Mouse (Mus musculus) neural tube, embryonic 13.5 days (tissue): ENCODE measurements around the gene Fem1a. TPM values are rescaled to one million over a fixed set of nuclear protein-coding genes. Genes with fewer than 3 reads are reported as not detected.

Experiments
- ATAC-seq: fragments of 200-750 bp; cut with Nextera tagmentation; 2 replicates; pipeline ENCODE4 v1.8.0; 2017; ENCODE audit warnings: low read depth, mild to moderate bottlenecking, moderate TSS enrichment, moderate library complexity
- H3K27ac ChIP-seq: fragments of 300-500 bp; sonication (generic); replicated peaks from 2 replicates; pipeline ENCODE4 v1.5.1; 2015; ENCODE audit warnings: moderate library complexity, mild to moderate bottlenecking, inconsistent platforms
- H3K27me3 ChIP-seq: fragments of 300-500 bp; sonication (generic); 2 replicates; pipeline ENCODE4 v1.6.1; 2015; ENCODE audit warnings: mild to moderate bottlenecking, inconsistent platforms
- H3K36me3 ChIP-seq: fragments of 300-500 bp; sonication (generic); 2 replicates; pipeline ENCODE4 v1.6.1; 2015; ENCODE audit warnings: mild to moderate bottlenecking, inconsistent platforms
- H3K4me1 ChIP-seq: fragments of 300-500 bp; sonication (generic); replicated peaks from 2 replicates; pipeline ENCODE4 v1.6.1; 2015; ENCODE audit warnings: inconsistent platforms
- H3K4me2 ChIP-seq: fragments of 300-500 bp; sonication (generic); 2 replicates; pipeline ENCODE4 v1.6.1; 2015; ENCODE audit warnings: inconsistent platforms, mild to moderate bottlenecking, moderate library complexity
- H3K4me3 ChIP-seq: fragments of 300-500 bp; sonication (generic); 2 replicates; pipeline ENCODE4 v1.5.1; 2015; ENCODE audit warnings: mild to moderate bottlenecking, inconsistent platforms
- H3K9ac ChIP-seq: fragments of 300-500 bp; sonication (generic); 2 replicates; pipeline ENCODE4 v1.6.1; 2015; ENCODE audit warnings: moderate library complexity, mild to moderate bottlenecking, inconsistent platforms
- H3K9me3 ChIP-seq: fragments of 300-500 bp; sonication (generic); 2 replicates; pipeline ENCODE4 v1.6.1; 2016; ENCODE audit warnings: inconsistent platforms
- WGBS: fragments of 180-500 bp; shearing (Covaris S2); methylation state at CpG from one replicate; pipeline ENCODE4 v1.1.7; 2015; 5-methylcytosine and 5-hydroxymethylcytosine counted together
- polyA plus RNA-seq: library from polyadenylated mRNA; unstranded; fragments of >200 nt; fragmentation: Nextera tagmentation; extraction: Ambion mirVana; gene quantifications from 2 replicates; pipeline ENCODE4 v1.2.1, GENCODE M21; 2015

Gene Fem1a
- polyA plus RNA-seq, 1 experiment from 2014 or later, result 19.1 TPM

DNA sequence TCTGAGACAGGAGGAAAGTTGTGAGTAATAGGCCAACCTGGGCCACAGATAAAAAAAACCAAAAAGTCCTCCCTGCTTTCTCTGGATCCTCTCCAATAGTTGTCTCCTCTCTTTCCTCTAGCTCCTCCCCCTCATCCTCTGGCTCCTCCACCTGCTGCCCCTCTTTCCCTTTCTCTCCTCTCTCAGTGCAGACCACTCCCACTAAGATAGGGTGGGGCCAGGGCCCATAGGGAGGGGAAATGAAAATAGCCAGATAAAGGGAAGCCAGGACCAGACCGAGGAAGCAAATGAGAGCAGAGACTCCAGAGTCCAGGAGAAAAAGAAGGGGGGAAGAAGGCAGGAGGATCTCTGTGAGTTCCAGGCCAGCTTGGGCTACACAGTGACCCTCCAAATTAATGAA is 31.7 kb upstream of the Fem1a start:
- no peaks in the 10 kb centered on the region for H3K9me3 ChIP-seq
- no peak overlapping the region for H3K9ac ChIP-seq
- no peaks in the 10 kb centered on the region for H3K4me1 ChIP-seq
- H3K36me3 ChIP-seq, result no peaks in the 10 kb centered on the region
- H3K4me2 ChIP-seq, result no peak overlapping the region
- no peak overlapping the region for H3K4me3 ChIP-seq
- no peaks in the 10 kb centered on the region; the same call in 1 of the 2 replicates for H3K27me3 ChIP-seq
- no peak for ATAC-seq
- no peak overlapping the region for H3K27ac ChIP-seq
- WGBS, result 40% methylated on average over 1 of the region's 1 CpGs

DNA sequence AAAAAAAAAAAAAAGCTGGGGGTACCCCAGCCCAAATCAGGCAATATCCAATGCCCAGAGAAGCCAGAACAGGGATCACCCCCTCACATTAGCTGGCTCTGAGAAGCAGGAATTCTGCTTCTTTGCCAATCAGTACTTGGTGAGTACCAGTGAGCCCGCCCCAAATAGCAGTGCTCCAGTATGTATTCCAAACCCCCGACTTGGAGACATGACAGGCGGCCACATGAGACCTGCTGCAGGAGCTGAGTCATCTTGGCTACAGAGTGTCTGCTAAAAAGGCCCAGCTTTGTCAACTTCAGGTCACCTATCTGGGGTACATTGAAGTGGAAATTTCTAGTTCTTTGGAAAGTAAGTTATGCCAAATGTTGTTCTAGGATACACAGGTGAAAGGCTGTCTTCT is 30.0 kb upstream of the Fem1a start:
- Histone ChIP-seq H3K27me3 (no peaks in the 10 kb centered on the region; the same call in 1 of the 2 replicates), H3K9ac (no peak overlapping the region), H3K4me2 (no peak overlapping the region), H3K4me1 (no peaks in the 10 kb centered on the region), H3K36me3 (no peaks in the 10 kb centered on the region), H3K4me3 (no peak overlapping the region), H3K27ac (no peak overlapping the region), H3K9me3 (no peaks in the 10 kb centered on the region)
- WGBS, result 79% methylated on average over 3 of the region's 3 CpGs
- no peak for ATAC-seq

DNA sequence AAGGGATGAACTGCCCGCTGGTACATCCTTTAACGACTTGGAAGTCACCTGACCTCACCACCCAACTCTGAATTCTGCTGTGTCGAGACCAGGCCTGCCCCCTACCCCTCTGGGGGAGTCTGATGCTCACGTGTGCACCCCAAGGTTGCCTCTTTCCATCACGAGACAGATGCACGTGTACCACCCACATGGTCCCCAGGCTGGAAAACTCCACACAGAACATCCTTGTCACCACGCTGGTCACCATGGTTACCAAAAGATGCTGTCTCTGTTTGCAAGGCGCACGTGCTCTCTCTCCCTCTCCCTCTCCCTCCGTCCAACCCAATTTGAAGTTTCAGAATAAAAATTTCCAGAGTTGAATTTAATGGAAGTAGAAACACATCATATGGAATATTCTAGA is 26.7 kb upstream of the Fem1a start:
- H3K4me3 ChIP-seq, result no peak overlapping the region
- peaks cover under 1% of the 10 kb centered on the region; the same call in 1 of the 2 replicates for H3K27me3 ChIP-seq
- no peak overlapping the region for H3K4me2 ChIP-seq
- peaks cover 13% of the 10 kb centered on the region for H3K4me1 ChIP-seq
- no peaks in the 10 kb centered on the region for H3K36me3 ChIP-seq
- no peak overlapping the region for H3K9ac ChIP-seq
- no peak for ATAC-seq
- WGBS, result 67% methylated on average over 10 of the region's 10 CpGs
- no peak overlapping the region for H3K27ac ChIP-seq
- H3K9me3 ChIP-seq, result no peaks in the 10 kb centered on the region

DNA sequence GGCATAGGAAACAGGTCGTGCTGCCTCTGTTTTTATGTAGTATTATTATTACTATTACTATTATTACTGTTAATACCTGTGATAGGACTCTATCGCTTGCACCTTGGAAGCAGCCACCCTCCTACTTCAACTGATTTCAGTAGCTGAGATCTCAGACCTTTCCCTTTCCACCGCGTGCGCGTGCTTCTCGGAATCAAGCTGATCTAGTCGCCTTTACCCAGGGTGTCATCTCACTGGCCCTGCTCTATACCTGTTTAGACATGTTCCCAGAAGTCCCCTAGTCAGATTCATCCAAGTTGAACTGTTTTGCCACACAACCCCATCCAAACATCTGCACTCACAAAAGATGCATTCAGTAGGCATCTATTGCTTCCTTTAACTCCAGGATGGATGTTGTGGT is 23.2 kb upstream of the Fem1a start:
- WGBS, result 50% methylated on average over 8 of the region's 8 CpGs
- H3K27ac ChIP-seq, result peak overlapping the region; percentile 42
- peaks cover 13% of the 10 kb centered on the region for H3K4me1 ChIP-seq
- 0 out of 2 replicates have a peak overlapping the region, but pooled peaks have one; percentile 17 for H3K9ac ChIP-seq
- peak overlapping the region; percentile 49 for H3K4me2 ChIP-seq
- H3K36me3 ChIP-seq, result no peaks in the 10 kb centered on the region
- no peaks in the 10 kb centered on the region for H3K9me3 ChIP-seq
- H3K4me3 ChIP-seq, result peak overlapping the region; percentile 3; the same call in 1 of the 2 replicates
- peaks cover 12% of the 10 kb centered on the region for H3K27me3 ChIP-seq
- 0 out of 2 replicates have a peak, but pooled peaks have one; percentile 44 for ATAC-seq

DNA sequence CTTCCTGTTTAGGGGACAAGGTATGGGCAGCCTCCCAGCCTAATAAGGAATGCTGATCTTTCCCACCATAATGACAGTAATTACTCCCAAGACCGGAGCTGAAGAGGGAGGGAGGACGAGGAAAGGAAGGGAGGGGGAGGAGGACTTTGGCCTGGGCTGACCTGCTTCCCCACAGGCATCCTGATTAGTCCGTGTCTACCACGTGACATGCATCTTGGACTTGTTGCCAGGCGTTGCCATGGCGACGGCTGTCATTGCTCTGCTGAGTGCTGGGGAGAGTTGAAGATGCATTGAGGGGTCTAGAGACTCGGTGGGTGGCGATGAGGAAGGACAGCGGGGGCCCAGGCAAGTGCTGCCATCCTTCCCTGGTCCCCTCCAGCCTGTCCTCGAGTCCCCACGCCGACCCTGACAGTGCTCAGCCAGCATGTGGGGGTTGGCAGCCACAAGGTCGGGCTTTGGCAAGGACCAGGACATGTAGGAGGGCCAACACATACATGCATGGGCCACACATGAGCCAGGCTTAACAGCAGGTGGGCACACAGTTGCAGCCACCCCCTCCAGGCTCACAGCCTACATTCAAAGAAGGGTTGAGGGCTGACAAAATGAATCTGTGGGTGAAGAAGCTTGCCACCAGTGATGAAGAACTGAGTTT is 22.7 kb upstream of the Fem1a start:
- no peaks in the 10 kb centered on the region for H3K36me3 ChIP-seq
- H3K9ac ChIP-seq, result 0 out of 2 replicates have a peak overlapping the region, but pooled peaks have one; percentile 17
- 2% methylated on average over 14 of the region's 14 CpGs for WGBS
- ATAC-seq, result peak; percentile 94
- no peaks in the 10 kb centered on the region for H3K9me3 ChIP-seq
- H3K4me2 ChIP-seq, result peak overlapping the region; percentile 49
- H3K27ac ChIP-seq, result peak overlapping the region; percentile 42
- H3K4me3 ChIP-seq, result peak overlapping the region; percentile 3; the same call in 1 of the 2 replicates
- peaks cover 12% of the 10 kb centered on the region for H3K27me3 ChIP-seq
- peaks cover 13% of the 10 kb centered on the region for H3K4me1 ChIP-seq

DNA sequence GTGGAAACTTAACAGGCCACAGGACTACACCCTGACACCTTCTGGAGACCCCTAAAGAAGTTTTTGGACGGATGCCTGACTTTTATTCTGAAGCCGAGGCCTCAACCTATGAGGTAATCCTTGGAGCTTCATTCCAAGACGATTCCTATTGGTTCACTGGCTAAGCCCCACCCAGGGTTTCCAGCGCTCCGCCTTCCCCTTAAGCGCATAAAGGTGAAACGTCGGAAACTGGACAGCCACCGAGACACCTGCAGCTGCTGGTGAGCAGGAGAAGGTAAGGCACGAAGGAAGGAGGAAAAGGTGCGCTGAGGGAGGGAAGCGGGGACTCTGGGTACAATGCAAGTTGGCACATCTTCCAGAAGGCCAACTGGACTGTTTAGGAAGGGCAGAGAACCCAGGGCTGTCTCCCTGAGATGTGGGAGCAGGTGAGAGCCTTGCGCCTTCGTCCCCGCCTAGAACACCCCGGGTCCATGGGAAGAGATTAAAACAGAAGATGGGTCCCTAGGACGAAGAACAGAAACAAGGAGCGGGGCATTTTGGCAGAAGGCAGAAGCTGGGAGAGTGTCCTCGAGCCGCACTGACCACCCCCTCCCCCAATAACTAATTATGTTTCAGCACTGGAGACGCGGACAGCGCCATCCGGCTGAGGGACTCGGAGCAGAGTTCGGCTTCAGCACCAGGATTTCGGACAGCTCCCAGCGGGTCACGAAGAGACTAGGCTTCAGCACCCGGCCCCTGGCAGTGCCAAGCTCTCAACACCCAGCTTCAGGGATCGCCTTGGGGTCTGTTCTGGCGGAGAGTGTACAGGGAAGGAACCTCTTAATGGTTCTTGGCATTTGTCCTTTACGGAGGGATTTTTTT is 14.8 kb upstream of the Fem1a start:
- Histone ChIP-seq H3K27ac (no peak overlapping the region), H3K36me3 (no peaks in the 10 kb centered on the region), H3K9ac (peak overlapping the region; percentile 66), H3K9me3 (no peaks in the 10 kb centered on the region), H3K4me1 (peaks cover 8% of the 10 kb centered on the region), H3K4me3 (peak overlapping the region; percentile 45), H3K27me3 (peaks cover 33% of the 10 kb centered on the region), H3K4me2 (peak overlapping the region; percentile 56)
- 1% methylated on average over 33 of the region's 33 CpGs for WGBS
- peak; percentile 87 for ATAC-seq

DNA sequence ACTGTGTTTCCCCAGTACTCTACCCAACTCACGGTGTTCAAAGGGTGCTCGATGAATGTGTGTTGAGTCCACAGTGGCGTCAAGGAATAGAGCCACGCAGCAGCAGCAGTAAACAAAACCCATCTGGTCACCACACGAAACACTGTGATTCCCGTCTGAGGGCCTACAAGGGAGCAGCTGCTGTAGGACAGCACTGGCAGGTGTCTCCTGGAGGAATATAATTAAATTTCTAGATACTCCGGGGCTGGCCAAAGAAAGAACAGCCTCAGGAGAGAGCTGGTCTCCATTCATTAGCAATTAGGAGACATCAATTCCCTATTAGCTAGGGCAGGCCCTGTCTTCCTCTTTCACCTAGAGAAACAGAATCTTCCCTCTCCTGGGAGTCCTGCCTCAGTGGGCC is 11.0 kb upstream of the Fem1a start:
- Histone ChIP-seq H3K4me1 (peaks cover 11% of the 10 kb centered on the region), H3K27me3 (peaks cover 19% of the 10 kb centered on the region), H3K4me2 (no peak overlapping the region), H3K9me3 (no peaks in the 10 kb centered on the region), H3K4me3 (no peak overlapping the region), H3K9ac (no peak overlapping the region), H3K36me3 (no peaks in the 10 kb centered on the region), H3K27ac (no peak overlapping the region)
- ATAC-seq, result no peak
- 41% methylated on average over 7 of the region's 7 CpGs for WGBS

DNA sequence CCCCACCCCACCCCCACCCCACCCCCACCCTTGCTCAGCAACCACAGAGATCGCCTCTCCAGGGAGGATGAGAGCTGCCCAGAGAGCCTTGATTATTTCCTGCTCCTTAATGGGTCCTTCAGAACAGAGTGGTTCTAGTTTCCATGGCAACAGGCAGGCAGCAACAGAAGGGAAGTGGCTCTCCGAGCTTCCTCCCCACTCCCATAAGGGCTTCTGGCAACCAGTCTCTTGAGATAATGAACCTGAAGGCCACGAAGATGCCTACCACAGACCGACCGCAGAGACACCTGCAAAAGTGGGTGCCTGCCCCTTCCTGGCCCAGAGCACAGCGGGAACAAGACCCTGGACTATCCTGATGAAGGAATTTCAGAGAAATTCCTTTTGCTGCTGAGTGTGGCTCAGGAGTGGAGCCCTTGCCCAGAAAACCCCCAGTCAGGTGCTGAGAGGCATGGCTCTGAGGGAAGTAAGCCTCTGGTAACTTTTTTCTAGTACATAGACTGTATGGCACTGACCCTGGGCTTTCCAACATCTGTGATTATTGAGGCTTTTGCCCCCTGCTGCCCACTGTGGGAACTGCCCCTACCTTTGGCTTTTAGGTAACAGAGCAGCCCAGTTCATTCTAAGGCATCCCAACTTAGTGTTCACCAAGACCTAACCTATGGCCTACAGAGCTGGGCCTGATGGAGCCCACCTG is 5.3 kb upstream of the Fem1a start:
- WGBS, result 19% methylated on average over 6 of the region's 6 CpGs

DNA sequence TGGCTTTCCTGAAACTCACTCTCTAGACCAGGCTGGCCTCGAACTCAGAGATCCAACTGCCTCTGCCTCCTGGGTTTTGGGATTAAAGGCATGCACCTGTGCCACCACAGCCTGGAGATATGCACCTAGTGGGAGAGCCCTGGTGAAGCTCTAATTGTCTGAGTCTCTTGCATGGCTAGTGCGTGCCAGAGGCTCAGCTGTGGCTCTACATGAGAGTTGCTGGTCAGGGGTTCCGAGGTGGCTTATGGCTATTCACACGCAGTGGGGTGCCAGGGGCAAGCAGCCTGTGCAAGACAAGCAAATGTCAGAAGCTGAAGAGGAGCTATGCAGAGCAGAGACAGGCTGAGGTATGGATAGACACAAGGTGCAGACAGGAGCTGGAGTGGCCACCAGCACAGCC is 1.9 kb upstream of the Fem1a start:
- Histone ChIP-seq H3K4me2 (no peak overlapping the region), H3K27me3 (no peaks in the 10 kb centered on the region), H3K4me1 (peaks cover 49% of the 10 kb centered on the region), H3K4me3 (no peak overlapping the region), H3K36me3 (peaks cover 22% of the 10 kb centered on the region), H3K9me3 (no peaks in the 10 kb centered on the region), H3K27ac (peak overlapping the region; percentile 81; the same call in 1 of the 2 replicates), H3K9ac (0 out of 2 replicates have a peak overlapping the region, but pooled peaks have one; percentile 41)
- WGBS, result 74% methylated on average over 4 of the region's 4 CpGs
- no peak for ATAC-seq

More for the DNA sequence above, 5.3 kb upstream of the Fem1a start:
- Histone ChIP-seq H3K9me3 (no peaks in the 10 kb centered on the region), H3K4me3 (no peak overlapping the region), H3K27me3 (no peaks in the 10 kb centered on the region), H3K27ac (peak overlapping the region; percentile 76), H3K36me3 (no peaks in the 10 kb centered on the region), H3K4me1 (peaks cover 24% of the 10 kb centered on the region), H3K9ac (no peak overlapping the region), H3K4me2 (peak overlapping the region; percentile 25; the same call in 1 of the 2 replicates)
- ATAC-seq, result peak; percentile 28; the same call in 1 of the 2 replicates

DNA sequence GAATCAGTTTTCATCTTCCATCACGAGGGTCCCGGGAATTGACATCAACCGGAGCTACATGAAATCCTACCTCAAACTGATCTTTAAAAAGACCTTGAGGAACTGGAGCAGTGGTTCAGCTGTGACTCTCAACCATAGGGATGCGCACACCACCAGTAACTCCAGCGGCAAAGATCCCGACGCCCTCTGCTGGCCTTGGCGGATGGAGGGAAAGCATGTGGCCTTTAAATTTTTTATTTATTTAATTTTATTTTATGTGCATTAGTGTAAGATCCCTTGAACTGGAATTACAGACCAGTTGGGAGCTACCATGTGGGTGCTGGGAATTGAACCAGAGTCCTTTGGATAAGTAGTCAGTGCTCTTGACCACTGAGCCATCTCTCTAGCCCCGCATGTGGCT is 1.2 kb upstream of the Fem1a start:
- WGBS, result 19% methylated on average over 9 of the region's 9 CpGs
- no peak overlapping the region for H3K9ac ChIP-seq
- no peaks in the 10 kb centered on the region for H3K9me3 ChIP-seq
- no peaks in the 10 kb centered on the region for H3K27me3 ChIP-seq
- peak; percentile 17; the same call in 1 of the 2 replicates for ATAC-seq
- peak overlapping the region; percentile 67 for H3K4me3 ChIP-seq
- peaks cover 55% of the 10 kb centered on the region for H3K4me1 ChIP-seq
- H3K36me3 ChIP-seq, result peaks cover 29% of the 10 kb centered on the region
- H3K4me2 ChIP-seq, result peak overlapping the region; percentile 62
- H3K27ac ChIP-seq, result peak overlapping the region; percentile 81

DNA sequence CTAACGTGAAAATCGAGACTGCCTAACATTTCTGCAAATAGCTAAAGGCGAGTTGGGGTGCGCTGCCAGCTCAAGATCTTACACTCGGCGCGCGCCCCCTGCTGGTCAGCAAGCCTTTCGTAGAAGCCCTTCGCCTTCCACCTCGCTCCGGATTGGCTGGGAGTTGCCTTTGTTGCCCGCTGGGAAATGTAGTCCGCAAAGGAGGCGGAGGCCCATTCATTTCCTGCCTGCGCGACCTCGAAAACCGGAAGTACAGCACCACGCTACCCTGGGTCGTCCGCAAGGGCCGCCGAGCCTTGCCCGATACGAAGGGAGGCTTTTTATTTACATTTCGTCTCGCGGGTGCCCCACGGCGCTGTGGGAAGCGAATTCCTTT is 759 bp upstream of the Fem1a start:
- Histone ChIP-seq H3K27ac (peak overlapping the region; percentile 91), H3K4me1 (peaks cover 55% of the 10 kb centered on the region), H3K36me3 (peaks cover 33% of the 10 kb centered on the region), H3K9ac (peak overlapping the region; percentile 60), H3K9me3 (no peaks in the 10 kb centered on the region), H3K27me3 (no peaks in the 10 kb centered on the region), H3K4me3 (peak overlapping the region; percentile 67), H3K4me2 (peak overlapping the region; percentile 62)
- WGBS, result under 1% methylated on average over 32 of the region's 32 CpGs
- ATAC-seq, result peak; percentile 94
